Mouse (Mus musculus): ENCODE measurements around the gene Pdlim3.

DNA sequence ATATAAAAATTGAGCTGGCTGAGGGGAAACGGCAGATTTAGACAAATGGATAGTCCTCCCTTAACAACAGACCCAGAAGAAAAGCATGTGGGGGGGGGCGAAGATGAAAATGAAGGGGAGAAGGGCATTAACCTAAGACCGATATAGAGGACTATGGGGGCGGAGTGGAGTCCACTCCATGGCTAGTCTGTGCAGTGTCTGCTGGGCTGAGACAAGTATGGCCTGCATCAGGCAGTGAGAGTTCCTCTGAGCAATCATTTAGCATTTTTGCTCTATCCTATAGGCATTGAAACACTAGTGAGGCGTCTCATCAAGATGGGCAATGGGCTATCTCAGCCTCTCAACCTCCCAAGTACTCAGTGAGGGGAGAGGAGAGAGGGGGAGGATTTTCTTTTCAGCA, 8.9 kb upstream of the Pdlim3 start:
- TF ChIP-seq EP300 (IDR thresholded peaks at IDR 0.05) (no peak), CTCF (IDR thresholded peaks at IDR 0.05) (no peak)
